Mouse (Mus musculus) limb, embryonic 14.5 days (tissue): ENCODE data around the gene Heyl. TPM values are rescaled to one million over a fixed set of nuclear protein-coding genes. Genes with fewer than 3 reads are reported as not detected.

Experiments used
- ATAC-seq: fragments of 200-750 bp; cut with Nextera tagmentation; 2 replicates; pipeline ENCODE4 v1.8.0; 2017; ENCODE audit warnings: low read depth, moderate number of reproducible peaks, moderate TSS enrichment; ENCODE audit not compliant: low FRiP score
- DNase-seq: peaks from one replicate; pipeline ENCODE4 v3.0.0-alpha.2; 2015; ENCODE audit warnings: low spot score
- H3K27ac ChIP-seq: fragments of 300-500 bp; sonication (generic); replicated peaks from 2 replicates; pipeline ENCODE4 v1.5.1; 2014; ENCODE audit warnings: low read depth, mild to moderate bottlenecking, low read length, moderate library complexity, mixed read lengths
- H3K27me3 ChIP-seq: fragments of 300-500 bp; sonication (generic); 2 replicates; pipeline ENCODE4 v1.6.1; 2014; ENCODE audit warnings: low read length, mixed read lengths; ENCODE audit not compliant: control insufficient read depth, insufficient read depth
- H3K36me3 ChIP-seq: fragments of 300-500 bp; sonication (generic); 2 replicates; pipeline ENCODE4 v1.6.1; 2014; ENCODE audit warnings: mild to moderate bottlenecking, low read length, moderate library complexity, mixed read lengths; ENCODE audit not compliant: control insufficient read depth, insufficient read depth
- H3K4me1 ChIP-seq: fragments of 300-500 bp; sonication (generic); 2 replicates; pipeline ENCODE4 v1.6.1; 2014; ENCODE audit warnings: antibody characterized with exemption, low read length, mixed read lengths; ENCODE audit not compliant: control insufficient read depth, insufficient read depth
- H3K4me2 ChIP-seq: fragments of 300-500 bp; sonication (generic); replicated peaks from 2 replicates; pipeline ENCODE4 v1.6.1; 2014; ENCODE audit warnings: low read depth, mild to moderate bottlenecking, low read length, moderate library complexity; ENCODE audit not compliant: severe bottlenecking
- H3K4me3 ChIP-seq: fragments of 300-500 bp; sonication (generic); replicated peaks from 2 replicates; pipeline ENCODE4 v1.5.1; 2014; ENCODE audit warnings: low read length
- H3K9ac ChIP-seq: fragments of 300-500 bp; sonication (generic); 2 replicates; pipeline ENCODE4 v1.6.1; 2014; ENCODE audit warnings: mild to moderate bottlenecking, low read depth, low read length, moderate library complexity; ENCODE audit not compliant: severe bottlenecking
- H3K9me3 ChIP-seq: fragments of 300-500 bp; sonication (generic); 2 replicates; pipeline ENCODE4 v1.6.1; 2016; ENCODE audit warnings: low read length; ENCODE audit not compliant: control insufficient read depth
- POLR2A ChIP-seq: fragments of 200-500 bp; IDR thresholded peaks from 2 replicates; pipeline ENCODE4 v1.8.0; 2012; ENCODE audit warnings: inconsistent platforms, mild to moderate bottlenecking, moderate library complexity, borderline replicate concordance; ENCODE audit not compliant: insufficient read depth, insufficient read length; ENCODE audit errors: extremely low read depth
- WGBS: fragments of 180-500 bp; shearing (Covaris S2); extraction: QIAGEN DNeasy Blood & Tissue Kit; methylation state at CpG from one replicate; pipeline ENCODE4 v1.1.7; 2014; 5-methylcytosine and 5-hydroxymethylcytosine counted together
- polyA plus RNA-seq, 2 experiments: library from polyadenylated mRNA; depleted of rRNA in 1 of 2; stranded (reverse) in 1 of 2; unstranded in 1 of 2; fragments of >200 nt; fragmentation: Nextera tagmentation in 1 of 2; extraction: Ambion mirVana in 1 of 2; gene quantifications; 2 replicates each; pipeline versions ENCODE4 v1.2.1 to v1.2.3; 2012 to 2014

Gene Heyl
- polyA plus RNA-seq, 2 experiments: 8.9 to 13.2 TPM

DNA sequence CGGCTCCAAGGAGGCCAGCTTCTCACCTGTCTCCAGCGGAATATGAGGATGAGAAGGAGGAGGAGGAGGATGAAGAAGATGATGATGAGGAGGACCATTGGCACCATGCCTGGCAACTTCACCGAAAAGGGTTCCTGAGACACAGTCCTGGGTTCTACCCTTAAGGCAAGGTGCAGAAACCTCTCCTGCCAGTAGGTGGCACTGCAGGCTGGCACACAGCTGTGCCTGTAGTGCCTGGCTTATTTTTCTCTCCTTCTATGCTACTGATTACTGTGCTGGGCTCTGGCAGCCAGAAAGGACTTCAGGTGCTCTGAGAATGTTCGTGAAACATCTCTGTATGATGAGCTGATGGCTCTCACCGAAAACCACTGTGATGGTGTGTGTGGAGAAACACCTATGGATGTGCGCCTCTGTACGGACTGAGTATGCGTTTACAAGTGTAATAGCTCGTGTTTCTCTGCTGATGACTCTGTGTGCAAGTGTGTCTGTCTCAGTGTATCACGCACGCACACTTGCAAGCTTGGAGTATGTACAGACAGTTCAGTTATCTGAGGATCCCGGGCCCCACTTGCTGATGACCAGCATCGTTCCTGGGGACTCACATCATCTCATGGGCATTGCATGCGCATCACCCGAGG is 13.5 kb upstream of the Heyl start:
- ATAC-seq (peak; percentile 88), DNase-seq (peak; percentile 79)

DNA sequence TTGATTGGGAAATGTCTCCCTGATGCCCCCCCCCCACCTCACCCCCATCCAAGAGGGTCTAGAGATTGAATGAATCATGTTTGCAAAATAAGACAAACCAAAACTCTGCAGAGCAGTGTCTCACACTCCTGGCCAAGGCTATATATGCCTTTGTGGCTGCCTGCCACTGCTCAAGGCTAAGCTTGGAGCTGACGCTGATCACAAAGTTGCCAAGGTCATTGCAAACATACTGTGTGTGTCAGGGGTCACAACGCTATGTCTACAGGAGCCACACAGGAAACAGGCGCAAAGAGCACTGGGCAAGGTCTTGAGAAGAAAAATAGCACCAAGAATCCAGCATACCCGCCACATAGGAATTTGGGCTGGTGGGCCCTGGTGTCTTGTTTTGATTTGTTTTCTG is 12.7 kb upstream of the Heyl start:
- Histone ChIP-seq H3K36me3 (no peaks in the 10 kb centered on the region), H3K27me3 (no peaks in the 10 kb centered on the region), H3K27ac (no peak overlapping the region), H3K4me1 (no peaks in the 10 kb centered on the region), H3K9ac (no peak overlapping the region), H3K4me3 (no peak overlapping the region), H3K9me3 (no peaks in the 10 kb centered on the region), H3K4me2 (no peak overlapping the region)
- 82% methylated on average over 4 of the region's 4 CpGs for WGBS
- ATAC-seq: no peak
- no peak for TF ChIP-seq POLR2A
- DNase-seq: no peak

More for the DNA sequence above, 13.5 kb upstream of the Heyl start:
- 74% methylated on average over 15 of the region's 15 CpGs for WGBS
- H3K4me2 ChIP-seq: no peak overlapping the region
- no peaks in the 10 kb centered on the region for H3K4me1 ChIP-seq
- H3K27me3 ChIP-seq: no peaks in the 10 kb centered on the region
- H3K9me3 ChIP-seq: no peaks in the 10 kb centered on the region
- H3K36me3 ChIP-seq: no peaks in the 10 kb centered on the region
- TF ChIP-seq POLR2A: peak; percentile 40; the same call in 1 of the 2 replicates
- no peak overlapping the region for H3K9ac ChIP-seq
- no peak overlapping the region for H3K4me3 ChIP-seq
- no peak overlapping the region for H3K27ac ChIP-seq

DNA sequence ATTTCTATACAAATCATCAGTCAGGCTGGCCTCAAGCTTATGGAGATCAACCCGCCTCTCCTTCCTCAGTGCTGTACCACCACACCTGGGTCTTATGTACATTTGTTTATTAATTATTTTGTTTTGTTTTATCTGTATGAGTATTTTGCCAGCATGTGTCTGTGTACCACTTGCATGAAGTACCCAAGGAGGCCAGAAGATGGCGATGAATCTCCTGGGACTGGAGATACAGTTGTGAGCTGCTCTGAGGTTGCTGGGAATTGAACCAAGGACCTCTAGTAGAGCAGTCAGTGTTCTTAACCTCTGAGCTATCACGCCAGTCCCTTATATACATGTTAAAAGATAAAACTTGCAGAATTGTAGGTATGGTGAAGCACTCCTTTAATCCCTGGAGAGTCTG is 10.0 kb upstream of the Heyl start:
- no peaks in the 10 kb centered on the region for H3K9me3 ChIP-seq
- no peaks in the 10 kb centered on the region for H3K36me3 ChIP-seq
- TF ChIP-seq POLR2A: no peak
- no peak for DNase-seq
- WGBS: 50% methylated on average over 3 of the region's 3 CpGs
- no peak overlapping the region for H3K4me2 ChIP-seq
- no peak for ATAC-seq
- H3K4me1 ChIP-seq: peaks cover 8% of the 10 kb centered on the region
- H3K4me3 ChIP-seq: no peak overlapping the region
- H3K9ac ChIP-seq: no peak overlapping the region
- no peak overlapping the region for H3K27ac ChIP-seq
- H3K27me3 ChIP-seq: no peaks in the 10 kb centered on the region

DNA sequence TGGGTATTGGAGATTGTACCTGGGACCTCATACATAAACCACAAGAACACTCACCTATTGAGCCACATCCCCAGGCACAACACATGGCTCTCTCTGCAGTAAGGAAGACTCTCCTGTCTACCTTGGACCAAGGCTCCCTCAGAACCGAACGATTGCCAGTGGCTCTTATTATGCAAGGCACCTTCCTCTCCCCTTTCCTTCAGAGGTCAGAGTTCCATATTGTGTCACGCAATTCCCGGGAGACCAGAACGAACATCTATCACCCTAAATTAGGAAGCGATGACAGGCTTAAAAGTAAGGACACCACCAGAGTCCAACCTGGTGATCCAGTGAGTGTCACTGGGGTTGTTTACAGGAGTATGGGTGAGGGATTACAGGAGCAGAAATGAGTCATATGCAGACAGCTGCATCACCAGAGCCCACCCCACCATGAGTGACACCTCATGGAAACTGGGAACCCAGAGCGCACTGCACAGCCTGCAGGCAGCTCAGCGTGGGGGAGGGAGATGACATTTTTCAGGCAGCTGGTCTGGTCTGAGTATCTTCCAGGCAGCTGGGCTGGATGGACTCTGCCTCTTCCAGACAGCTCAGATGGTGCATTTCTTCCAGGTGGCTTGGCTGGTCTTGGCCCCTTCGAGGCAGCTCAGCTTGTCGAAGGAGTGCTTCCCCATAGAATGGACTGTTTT is 7.5 kb upstream of the Heyl start:
- 44% methylated on average over 10 of the region's 10 CpGs for WGBS
- no peak overlapping the region for H3K9ac ChIP-seq
- H3K9me3 ChIP-seq: no peaks in the 10 kb centered on the region
- H3K4me2 ChIP-seq: no peak overlapping the region
- ATAC-seq: peak; percentile 66
- peaks cover 15% of the 10 kb centered on the region for H3K4me1 ChIP-seq
- H3K27ac ChIP-seq: no peak overlapping the region
- H3K4me3 ChIP-seq: no peak overlapping the region
- H3K27me3 ChIP-seq: no peaks in the 10 kb centered on the region
- no peaks in the 10 kb centered on the region for H3K36me3 ChIP-seq
- no peak for TF ChIP-seq POLR2A
- DNase-seq: peak; percentile 49

DNA sequence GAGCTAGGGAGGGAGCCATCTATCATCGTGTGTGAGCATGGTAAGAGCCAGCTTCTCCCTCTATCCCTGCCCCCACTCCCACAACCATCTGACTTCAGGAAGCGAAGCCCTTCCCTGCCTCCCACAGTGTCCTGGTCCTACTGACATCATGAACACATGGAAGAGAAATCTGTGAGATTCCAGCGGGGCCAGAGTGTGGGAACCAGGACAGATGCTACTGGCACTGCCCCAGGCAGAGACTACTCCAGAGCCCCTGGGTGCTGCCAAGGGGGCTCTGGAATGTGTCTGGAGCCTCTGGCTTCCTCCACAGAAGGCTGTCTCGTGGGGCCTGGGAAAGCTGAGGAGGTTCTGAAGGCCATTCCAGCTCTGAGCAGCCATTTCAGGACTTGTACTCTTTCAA is 5.6 kb upstream of the Heyl start:
- no peak for TF ChIP-seq POLR2A
- Histone ChIP-seq H3K27me3 (0 out of 2 replicates have a peak, but pooled peaks cover 5% of the 10 kb centered on the region), H3K9me3 (no peaks in the 10 kb centered on the region), H3K27ac (no peak overlapping the region), H3K4me2 (no peak overlapping the region), H3K9ac (peak overlapping the region; percentile 17; the same call in 1 of the 2 replicates), H3K36me3 (no peaks in the 10 kb centered on the region), H3K4me1 (peaks cover 15% of the 10 kb centered on the region), H3K4me3 (no peak overlapping the region)
- ATAC-seq: peak; percentile 42
- 32% methylated on average over 4 of the region's 4 CpGs for WGBS
- DNase-seq: peak; percentile 61
